Mouse (Mus musculus) thymus, adult 18-20 months (tissue): ENCODE data around the gene Rplp2.
"Not testable (repeated sequence)": the region's sequence is repeated elsewhere in the genome, so short reads cannot be mapped to it uniquely, and the experiment has no call there.

ENCODE experiments used
- DNase-seq, 2 experiments: peaks; one replicate each; pipeline ENCODE4 v3.0.0; 2022; ENCODE audit warnings: mixed read lengths in 2 of 2

The Rplp2 gene

GRCm38 (mm10) chr7:141447110-141447991, at the start of gene Rplp2:
Rplp2 (plus strand) TSS chr7:141447370.
- peak; percentile 87 to 91 for DNase-seq

DNA sequence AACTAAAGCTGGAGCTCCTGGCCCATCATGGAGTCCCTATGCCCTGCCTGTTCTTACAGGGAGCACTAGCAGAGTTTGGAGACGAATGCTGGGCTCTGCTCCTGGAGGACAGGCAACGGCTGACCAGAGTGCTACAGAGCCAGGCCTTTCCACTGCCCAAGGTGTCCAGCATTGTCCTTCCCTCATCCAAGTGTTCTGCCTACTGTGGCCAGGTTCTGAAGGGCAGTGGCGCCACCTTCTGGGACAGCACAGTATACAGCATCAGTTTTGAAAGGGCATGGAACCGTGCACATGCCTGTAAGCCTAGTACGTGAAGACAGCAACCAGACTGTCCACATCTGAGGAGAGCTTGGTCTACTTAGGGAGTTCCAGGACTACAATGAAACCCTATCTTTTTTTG, 43.9 kb upstream of the Rplp2 start:
- DNase-seq: no peak

DNA sequence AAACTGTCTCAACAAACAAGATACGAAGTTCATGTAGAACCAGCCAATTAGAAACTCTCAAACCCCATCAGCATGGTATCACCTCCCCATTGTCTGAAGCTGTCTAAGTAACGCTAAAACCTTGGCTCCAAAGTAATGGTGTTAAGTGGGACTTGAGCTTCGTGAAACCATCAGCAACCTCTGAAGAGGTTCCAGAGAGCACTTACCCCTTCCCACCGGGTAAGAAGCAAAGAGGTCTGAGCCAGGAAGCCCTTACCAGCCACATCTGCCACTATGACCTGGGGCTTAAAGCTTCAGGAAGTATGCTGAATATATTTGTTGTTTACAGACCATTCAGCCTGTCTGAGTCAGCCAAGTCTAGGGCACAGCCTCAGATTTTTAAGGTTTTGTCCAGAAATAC, 41.7 kb upstream of the Rplp2 start:
- DNase-seq: no peak

- DNase-seq: not testable (repeated sequence)
Measured at GRCm38 (mm10) chr7:141407670-141408069, 39.5 kb upstream of the Rplp2 start.

GRCm38 (mm10) chr7:141408833-141409232, 38.3 kb upstream of the Rplp2 start:
- peak; percentile 57 to 61 for DNase-seq

DNA sequence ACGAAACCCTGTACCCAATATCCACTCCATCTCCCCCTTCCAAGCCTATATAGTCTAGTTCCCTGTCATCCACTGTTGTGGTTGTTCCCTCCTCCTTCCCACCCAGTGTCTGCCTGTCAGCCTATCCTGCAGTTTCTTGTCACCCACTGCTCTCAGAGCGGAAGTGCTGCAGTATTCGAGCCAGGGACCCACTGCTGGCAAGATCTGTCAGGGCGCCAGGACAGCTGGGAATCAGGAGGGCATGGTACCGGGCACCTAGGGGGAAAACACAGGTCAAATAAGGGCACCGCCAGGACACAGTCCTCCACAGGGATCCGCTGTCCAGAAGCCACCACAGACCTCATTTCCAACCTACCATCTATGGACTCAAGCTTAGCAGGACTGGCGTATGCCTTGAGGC, 36.5 kb upstream of the Rplp2 start:
- DNase-seq: no peak

DNA sequence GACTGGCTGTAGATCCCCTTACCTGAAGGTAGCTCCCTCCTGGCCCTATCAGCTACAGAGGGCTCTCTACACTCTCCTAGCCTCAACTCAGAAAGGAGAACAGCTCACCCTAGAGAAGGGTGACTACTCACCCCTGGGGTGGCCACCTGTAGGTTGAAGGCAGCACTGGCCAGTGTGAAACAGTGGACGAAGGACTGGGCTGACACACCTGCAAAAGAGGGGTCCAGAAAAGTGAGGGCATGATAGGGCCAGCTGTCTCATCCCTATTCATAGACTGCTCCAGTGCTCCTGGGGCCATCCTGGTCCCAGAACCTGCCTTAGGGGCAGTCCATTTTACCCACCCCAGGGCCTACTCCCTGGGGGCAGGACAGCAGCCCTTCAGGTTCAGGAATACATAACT, 35.5 kb upstream of the Rplp2 start:
- DNase-seq: no peak

DNA sequence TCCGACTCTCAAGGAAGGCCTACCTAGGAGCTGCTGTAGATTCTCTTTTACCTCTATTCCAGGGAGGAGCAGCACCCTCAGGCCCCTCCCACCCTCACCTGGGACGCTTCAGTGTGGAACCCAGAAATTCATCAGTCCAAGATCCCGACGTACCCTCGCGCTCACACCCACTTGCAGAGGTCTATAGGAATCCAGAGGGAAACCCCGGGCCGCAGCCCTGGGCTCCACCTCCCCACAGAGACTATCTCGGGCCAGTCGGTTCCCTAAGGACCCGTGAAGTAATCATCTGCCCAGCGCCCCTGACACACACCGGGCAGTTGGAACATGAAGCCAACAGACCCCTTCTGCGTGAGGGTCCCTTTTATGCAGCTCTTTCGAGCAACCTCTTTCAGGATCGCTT, 33.8 kb upstream of the Rplp2 start:
- DNase-seq: no peak

- peak; percentile 98 for DNase-seq
Measured at GRCm38 (mm10) chr7:141413809-141414584, 33.2 kb upstream of the Rplp2 start, which contains the start of gene Gatd1. Gatd1 (minus strand) TSS chr7:141414136.

GRCm38 (mm10) chr7:141416144-141416841, 30.9 kb upstream of the Rplp2 start:
- no peak for DNase-seq

GRCm38 (mm10) chr7:141417731-141418681, 29.2 kb upstream of the Rplp2 start:
- no peak for DNase-seq

DNA sequence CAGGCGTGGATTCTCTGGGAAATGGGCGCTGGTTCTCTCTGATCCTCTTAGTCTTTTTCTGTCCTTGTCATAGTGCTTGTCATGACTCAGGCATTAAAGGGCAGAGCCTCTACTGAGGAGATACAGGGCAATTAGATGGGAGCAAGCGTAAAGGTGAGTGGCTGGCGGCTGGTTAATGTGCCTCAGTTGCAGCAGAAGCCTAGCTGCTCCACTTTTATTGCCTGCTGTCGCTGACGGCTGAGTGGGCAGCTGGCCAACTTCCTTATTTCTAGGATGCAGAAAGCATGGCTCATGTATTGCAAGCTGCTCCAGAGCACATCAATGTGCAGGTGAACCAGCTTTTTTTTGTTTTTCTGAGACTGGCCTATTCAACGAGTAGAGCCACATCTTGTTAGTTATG, 28.2 kb upstream of the Rplp2 start:
- DNase-seq: no peak

GRCm38 (mm10) chr7:141420030-141420702, 27.0 kb upstream of the Rplp2 start:
- DNase-seq: no peak

GRCm38 (mm10) chr7:141423811-141424210, 23.4 kb upstream of the Rplp2 start:
- no peak for DNase-seq

GRCm38 (mm10) chr7:141426948-141427730, 20.0 kb upstream of the Rplp2 start:
- DNase-seq: no peak

- DNase-seq: no peak
Measured at GRCm38 (mm10) chr7:141428701-141429100, 18.5 kb upstream of the Rplp2 start.

- DNase-seq: no peak
Measured at GRCm38 (mm10) chr7:141429310-141429709, 17.9 kb upstream of the Rplp2 start, which contains the start of gene Cend1. Cend1 (minus strand) TSS chr7:141429491.

DNA sequence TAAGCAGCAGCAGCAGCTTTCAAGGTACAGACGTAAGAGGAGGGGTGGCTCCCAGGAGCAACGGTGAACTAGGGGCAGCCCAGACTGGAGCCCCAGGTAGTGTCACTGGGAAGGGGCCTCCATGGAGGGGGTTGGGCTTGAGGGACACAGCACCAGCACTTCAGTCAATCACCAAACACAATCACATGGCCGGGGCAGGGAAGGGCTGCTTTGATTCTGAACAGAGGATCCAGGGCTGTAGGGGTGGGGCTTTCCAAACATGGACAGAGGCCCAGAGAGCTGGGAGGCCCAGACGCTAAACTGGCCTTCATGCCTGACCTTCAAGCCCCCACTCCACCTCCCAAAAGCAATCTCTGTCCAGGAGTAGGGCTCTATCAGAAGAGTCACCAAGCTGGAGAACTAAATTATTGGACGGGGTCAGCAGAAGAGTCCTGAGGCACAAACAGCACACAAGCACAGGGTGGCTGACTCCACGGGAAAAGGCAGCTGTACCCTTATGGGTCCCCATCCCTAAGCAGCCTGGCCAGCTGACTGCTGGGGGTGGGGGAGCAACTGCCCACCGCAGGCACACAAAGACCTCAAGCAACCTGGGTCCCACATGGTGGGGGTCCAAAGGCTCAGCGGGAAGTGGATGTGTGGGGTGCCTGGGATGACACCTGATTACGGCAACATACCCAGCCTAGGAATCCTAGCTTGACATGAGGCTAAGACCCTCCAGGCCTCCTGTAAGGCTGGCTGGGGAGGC, 17.2 kb upstream of the Rplp2 start:
- no peak for DNase-seq

GRCm38 (mm10) chr7:141430585-141431240, 16.5 kb upstream of the Rplp2 start:
- no peak for DNase-seq
